Mouse (Mus musculus) liver, embryonic 14 days (tissue): ENCODE measurements around the gene Tbc1d8b. TPM values are rescaled to one million over a fixed set of nuclear protein-coding genes. Genes with fewer than 3 reads are reported as not detected.

Source experiments
- polyA plus RNA-seq: library from polyadenylated mRNA; depleted of rRNA; stranded (reverse); fragments of >200 nt; gene quantifications from 2 replicates; pipeline ENCODE4 v1.2.3, GENCODE M21; 2012; rRNA removed

Tbc1d8b gene
- 1.5 and 1.7 TPM in 2 replicates for polyA plus RNA-seq

GRCm38 (mm10) chrX:139684775-139685695, at the start of gene Tbc1d8b:
Tbc1d8b (plus strand) TSS chrX:139684996.

GRCm38 (mm10) chrX:139714381-139714780, 29.6 kb downstream of the Tbc1d8b start, which contains the start of gene Gm15013:
Gm15013 (minus strand) TSS chrX:139714481.

GRCm38 (mm10) chrX:139782278-139783044, 97.7 kb downstream of the Tbc1d8b start, which contains the start of gene Ripply1:
Ripply1 (minus strand) TSS chrX:139782353.

GRCm38 (mm10) chrX:139800406-139800878, 115.6 kb downstream of the Tbc1d8b start, which contains the start of gene Cldn2:
Cldn2 (plus strand) TSS chrX:139800828.

Other genes with a start within 250 kb of the Tbc1d8b start
- gene D330045A20Rik, start 204.6 kb upstream of the Tbc1d8b start, polyA plus RNA-seq: 0.50 and 0.55 TPM in 2 replicates
- gene Rnf128, start 121.7 kb upstream of the Tbc1d8b start, polyA plus RNA-seq: 13.4 and 15.8 TPM in 2 replicates
- gene Gm15013, start 29.5 kb downstream of the Tbc1d8b start, polyA plus RNA-seq: not detected in 2 replicates
- gene Ripply1, start 97.4 kb downstream of the Tbc1d8b start, polyA plus RNA-seq: 0.07 and 0.12 TPM in 2 replicates
- 0.16 TPM in 2 replicates for gene Cldn2, start 115.8 kb downstream of the Tbc1d8b start, polyA plus RNA-seq
- gene Morc4, start 186.7 kb downstream of the Tbc1d8b start, polyA plus RNA-seq: 9.1 and 10.8 TPM in 2 replicates